Mouse (Mus musculus): Measurements from ENCODE around the gene Nxf3. TPM values are rescaled to one million over a fixed set of nuclear protein-coding genes. Genes with fewer than 3 reads are reported as not detected.

The Nxf3 gene
- total RNA-seq, 2 experiments from 2014 or later, result not detected

Other genes with a start within 250 kb of the Nxf3 start
- 1 to 10 TPM in 1 of 2 experiments, under 1 TPM in 1; 0.72 to 1.9 TPM for gene Gprasp2, start 246.2 kb downstream of the Nxf3 start, total RNA-seq (2021)
- 1 to 10 TPM in 1 of 2 experiments, under 1 TPM in 1; 0.33 to 1.0 TPM for gene Arxes2, start 91.4 kb downstream of the Nxf3 start, total RNA-seq (2021)
- not detected for gene Arxes1, start 51.9 kb downstream of the Nxf3 start, total RNA-seq (2021)
- not detected for gene Bex2, start 17.0 kb downstream of the Nxf3 start, total RNA-seq (2021)
- not detected for gene Bex4, start 53.7 kb upstream of the Nxf3 start, total RNA-seq (2021)
- 10 to 100 TPM; 13.5 to 13.6 TPM for gene Tceal8, start 87.1 kb upstream of the Nxf3 start, total RNA-seq (2021)
- 10 to 100 TPM; 30.0 to 50.9 TPM for gene Tceal5, start 118.6 kb upstream of the Nxf3 start, total RNA-seq (2021)
- 10 to 100 TPM; 58.2 to 79.9 TPM for gene Tceal7, start 129.5 kb upstream of the Nxf3 start, total RNA-seq (2021)
- gene Bex1, start 130.3 kb upstream of the Nxf3 start, total RNA-seq (2021), result 10 to 100 TPM; 14.3 to 22.9 TPM
- 10 to 100 TPM; 28.6 to 31.1 TPM for gene Tceal9, start 159.8 kb upstream of the Nxf3 start, total RNA-seq (2021)
- 1 to 10 TPM; 2.4 to 4.3 TPM for gene Bex3, start 185.0 kb upstream of the Nxf3 start, total RNA-seq (2021)

Measured in gastrocnemius, postnatal 36 days (tissue).